Mouse (Mus musculus) bone marrow macrophage, adult 2 months (primary cell): ENCODE measurements around the gene A2ml1.

Experiments used
- CTCF ChIP-seq: IDR thresholded peaks from 2 replicates; pipeline ENCODE4 v1.5.1; 2012; ENCODE audit warnings: low read depth, mild to moderate bottlenecking, low read length, moderate library complexity
- POLR2A ChIP-seq: IDR thresholded peaks from 2 replicates; pipeline ENCODE4 v1.6.1; 2012; ENCODE audit warnings: mild to moderate bottlenecking, low read depth, low read length, borderline replicate concordance

- TF ChIP-seq CTCF (no peak), POLR2A (no peak)
Observed at GRCm38 (mm10) chr6:128594651-128595050, 13.2 kb upstream of the A2ml1 start.
